Mouse (Mus musculus): Measurements from ENCODE around the gene Fbn1.

Gene Fbn1

DNA sequence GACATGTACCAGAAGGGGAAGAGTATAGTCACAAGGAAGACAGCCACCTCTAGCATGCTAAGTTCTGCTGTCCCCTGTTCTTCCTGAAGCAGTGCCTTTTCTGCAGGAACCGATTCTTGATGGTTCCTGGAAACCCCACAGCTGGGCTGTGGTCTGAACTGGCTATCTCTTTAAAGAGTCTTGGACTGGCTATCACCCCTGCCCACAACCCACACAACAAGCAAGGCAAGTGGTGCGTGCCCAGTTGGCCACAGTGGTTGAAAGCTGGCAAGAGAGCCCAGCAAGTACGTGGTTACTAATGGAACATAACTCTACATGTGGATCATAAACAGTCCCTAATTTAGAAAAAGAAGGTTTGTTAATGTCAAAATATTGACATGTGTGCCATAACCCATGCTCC is 170.6 kb downstream of the Fbn1 start:
- no peak for DNase-seq (ENCODE audit: low read depth)

DNA sequence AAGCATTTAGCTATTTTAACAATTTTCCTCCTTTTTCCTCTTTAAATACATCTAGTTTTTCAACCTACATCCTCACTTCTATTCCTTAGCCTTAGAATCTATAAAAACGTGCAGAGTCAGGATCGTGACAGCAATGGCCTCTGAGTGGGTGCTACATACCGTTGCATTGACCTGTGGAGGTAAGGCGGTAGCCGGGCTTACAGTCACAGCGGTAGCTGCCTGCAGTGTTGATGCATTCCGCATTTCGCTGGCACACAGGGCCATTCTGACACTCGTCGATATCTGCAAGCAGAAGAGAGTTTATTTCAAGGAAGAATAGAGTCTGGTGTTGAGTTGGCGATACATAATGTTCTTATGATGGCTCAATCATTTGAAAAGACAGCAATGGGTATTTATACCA is 172.6 kb downstream of the Fbn1 start:
- no peak for DNase-seq (ENCODE audit: low read depth)

GRCm38 (mm10) chr2:125334163-125334562 is 173.6 kb downstream of the Fbn1 start:
- DNase-seq (ENCODE audit: low read depth) = no peak

DNA sequence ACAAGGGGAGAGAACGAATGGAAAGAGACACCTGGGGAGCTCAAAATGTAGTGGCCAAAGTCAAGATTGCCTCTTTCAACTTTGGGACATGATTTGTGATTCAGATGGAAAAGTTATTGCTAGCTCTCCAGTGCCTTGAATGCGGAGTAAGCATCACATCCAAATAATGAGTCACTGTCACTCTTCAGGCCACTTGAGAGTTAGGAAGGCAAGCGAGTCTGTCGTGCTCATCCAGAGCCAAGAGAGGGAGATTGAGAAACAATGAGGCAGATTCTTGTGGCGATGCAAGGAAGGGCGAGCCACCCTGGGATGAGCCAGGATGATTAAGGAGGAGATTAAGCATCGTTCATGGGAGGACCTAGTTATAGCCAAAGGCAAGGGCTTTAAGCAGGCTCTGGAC is 176.2 kb downstream of the Fbn1 start:
- DNase-seq (ENCODE audit: low read depth) = no peak

DNA sequence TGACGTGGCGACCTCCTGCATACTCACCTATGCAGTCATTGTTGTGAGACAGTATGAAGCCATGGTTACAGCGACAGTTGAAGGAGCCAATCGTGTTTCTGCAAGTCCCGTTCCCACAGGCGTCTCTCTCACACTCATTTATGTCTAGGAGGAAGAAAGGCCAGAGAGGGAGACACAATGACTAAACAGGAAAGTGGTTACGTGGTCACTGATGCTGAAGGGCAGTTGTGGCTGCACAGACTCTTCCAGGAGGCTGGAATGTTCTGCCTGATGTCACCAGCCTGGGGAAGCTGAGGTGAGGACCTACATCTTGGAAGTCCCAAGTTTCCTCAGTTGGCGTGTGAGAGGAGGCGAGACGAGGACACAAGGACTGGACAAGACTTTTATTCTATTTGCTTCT is 177.3 kb downstream of the Fbn1 start:
- DNase-seq (ENCODE audit: low read depth) = no peak

DNA sequence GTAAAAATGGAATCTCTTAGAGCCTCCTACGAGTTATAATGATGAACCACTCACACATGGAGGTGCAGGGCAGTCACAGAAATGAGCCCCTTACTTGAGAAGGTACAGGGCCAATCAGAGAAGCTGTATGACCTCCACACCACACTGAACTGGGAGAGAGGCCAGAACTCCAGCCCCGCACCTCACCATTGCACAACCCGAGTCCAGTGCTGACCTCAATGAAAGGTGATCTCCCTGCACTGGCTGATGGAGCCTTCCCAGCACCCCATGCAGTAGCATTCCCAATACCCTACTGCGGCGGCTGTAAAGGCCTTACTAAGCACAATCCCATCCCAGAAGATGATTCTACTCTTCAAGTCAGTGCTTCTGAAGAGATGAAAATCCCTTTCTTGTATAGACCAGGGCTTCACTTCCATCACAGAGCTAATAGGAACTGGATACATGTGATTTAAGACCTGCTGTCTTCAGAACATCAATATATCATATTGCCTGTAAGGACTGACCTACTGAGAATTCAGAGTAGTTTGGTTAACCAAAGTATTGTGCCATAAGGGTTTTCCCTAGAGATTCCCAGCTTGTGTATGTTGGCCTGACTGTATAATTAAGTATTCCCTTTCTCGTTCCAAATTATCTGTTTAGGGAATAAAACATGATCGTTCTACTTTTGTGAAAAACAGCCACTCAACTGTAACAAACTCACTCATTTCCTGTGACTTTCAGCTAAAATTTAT is 182.5 kb downstream of the Fbn1 start:
- no peak for DNase-seq (ENCODE audit: low read depth)

GRCm38 (mm10) chr2:125324455-125324854 is 183.3 kb downstream of the Fbn1 start:
- no peak for DNase-seq (ENCODE audit: low read depth)

GRCm38 (mm10) chr2:125323347-125323746 is 184.4 kb downstream of the Fbn1 start:
- no peak for DNase-seq (ENCODE audit: low read depth)

DNA sequence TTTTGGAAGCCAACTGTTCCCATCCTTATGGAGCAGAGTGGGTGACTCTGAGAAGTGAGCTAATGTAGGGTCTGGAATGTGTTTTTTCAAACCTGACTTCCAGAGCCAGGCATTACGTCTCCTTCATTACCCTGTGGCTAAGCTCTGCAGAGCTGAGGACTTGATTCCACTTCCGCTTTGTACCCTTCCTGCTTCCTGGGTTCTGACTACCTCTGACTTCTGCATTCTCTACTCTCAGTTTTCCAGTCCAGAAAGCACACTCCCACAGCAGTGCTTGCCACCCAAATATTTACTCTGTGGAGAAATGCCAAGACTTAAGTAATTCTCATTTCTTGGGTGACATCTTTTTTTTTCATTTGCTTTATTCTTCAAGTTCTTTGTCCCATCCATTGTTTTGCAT is 185.2 kb downstream of the Fbn1 start:
- DNase-seq (ENCODE audit: low read depth) = no peak

- DNase-seq (ENCODE audit: low read depth) = no peak
Observed at GRCm38 (mm10) chr2:125321071-125321470, 186.7 kb downstream of the Fbn1 start.

DNA sequence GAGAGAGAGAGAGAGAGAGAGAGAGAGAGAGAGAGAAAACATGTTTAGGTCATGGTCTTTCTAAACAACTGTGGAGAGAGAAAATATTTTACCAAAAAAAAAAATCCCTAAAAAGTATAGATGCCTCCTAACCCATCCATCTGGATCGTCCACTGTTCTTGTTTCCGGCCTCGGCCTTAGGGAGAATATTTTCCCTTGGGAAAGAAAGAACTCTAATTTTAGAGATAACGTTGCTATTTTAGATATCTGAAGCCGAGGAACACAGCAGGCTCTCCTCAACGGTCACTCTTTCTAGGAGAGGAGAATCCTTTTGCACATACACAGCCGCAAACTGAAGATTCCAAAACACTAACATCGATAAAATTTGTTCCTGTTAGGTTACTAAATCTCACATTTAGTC is 188.1 kb downstream of the Fbn1 start:
- no peak for DNase-seq (ENCODE audit: low read depth)

GRCm38 (mm10) chr2:125318371-125319061 is 189.3 kb downstream of the Fbn1 start:
- DNase-seq (ENCODE audit: low read depth) = no peak

DNA sequence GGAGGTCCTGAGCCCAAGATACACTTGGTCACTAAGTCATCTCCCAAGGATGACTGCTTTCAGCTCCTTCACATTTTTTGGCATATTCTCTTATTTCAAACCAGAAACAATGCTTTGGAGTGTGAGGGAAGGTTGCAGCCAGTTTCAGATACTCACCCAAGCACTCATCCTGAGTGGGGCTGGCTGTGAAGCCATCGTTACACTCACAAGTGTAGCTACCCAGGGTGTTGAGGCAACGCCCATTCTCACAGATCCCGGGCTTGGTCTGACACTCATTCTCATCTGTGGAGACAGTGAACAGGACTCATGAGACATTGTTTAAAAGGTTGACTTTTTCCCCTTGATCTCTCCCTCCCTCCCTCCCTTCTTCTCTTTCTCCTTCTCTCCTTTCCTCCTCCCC is 192.6 kb downstream of the Fbn1 start:
- DNase-seq (ENCODE audit: low read depth) = no peak

GRCm38 (mm10) chr2:125314169-125314925 is 193.4 kb downstream of the Fbn1 start:
- no peak for DNase-seq (ENCODE audit: low read depth)

DNA sequence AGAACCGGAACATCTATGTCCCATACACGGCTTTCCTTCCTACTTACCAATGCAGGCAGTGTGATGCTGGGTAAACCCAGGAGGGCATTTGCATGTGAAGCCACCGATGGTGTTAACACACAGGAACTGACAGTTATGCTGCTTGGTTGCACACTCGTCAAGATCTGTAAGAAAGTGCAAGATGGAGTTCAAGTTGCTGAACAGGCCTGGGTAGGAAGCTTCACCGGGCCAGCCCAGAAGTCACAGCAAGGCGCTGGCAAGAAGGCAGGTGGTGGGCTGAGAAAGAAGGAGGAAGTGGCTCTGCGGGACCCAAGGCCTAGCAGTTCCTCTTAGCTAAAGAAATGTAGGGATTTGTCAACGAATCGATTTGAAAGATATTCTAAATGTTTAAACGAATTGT is 198.1 kb downstream of the Fbn1 start:
- DNase-seq (ENCODE audit: low read depth) = no peak

DNA sequence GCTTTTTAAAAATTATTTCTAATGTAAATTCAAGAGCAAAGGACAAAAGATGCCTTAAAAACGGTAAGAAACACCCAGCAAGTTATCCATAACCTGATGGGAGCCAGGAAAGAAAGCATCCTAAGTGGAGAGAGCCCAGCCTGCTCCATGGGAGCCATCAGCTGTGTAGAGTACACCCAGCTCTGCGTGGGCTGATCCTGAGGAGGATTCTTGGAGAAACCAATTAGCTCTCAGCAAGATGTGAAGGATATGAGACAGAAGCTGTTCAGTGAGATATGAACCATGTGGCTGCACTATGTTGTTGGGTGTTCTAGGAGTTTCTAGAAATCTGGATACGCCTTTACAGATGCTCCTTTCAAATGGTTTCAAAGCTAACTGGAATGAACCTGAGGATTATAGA is 202.1 kb downstream of the Fbn1 start:
- no peak for DNase-seq (ENCODE audit: low read depth)

GRCm38 (mm10) chr2:125304746-125305145 is 203.0 kb downstream of the Fbn1 start:
- no peak for DNase-seq (ENCODE audit: low read depth)

GRCm38 (mm10) chr2:125303764-125304384 is 203.9 kb downstream of the Fbn1 start:
- DNase-seq (ENCODE audit: low read depth) = peak; percentile 16

GRCm38 (mm10) chr2:125302625-125302924 is 205.2 kb downstream of the Fbn1 start:
- no peak for DNase-seq (ENCODE audit: low read depth)

- DNase-seq (ENCODE audit: low read depth) = no peak
Observed at GRCm38 (mm10) chr2:125301877-125302624, 205.7 kb downstream of the Fbn1 start.

- DNase-seq (ENCODE audit: low read depth) = no peak
Observed at GRCm38 (mm10) chr2:125298841-125299240, 209.0 kb downstream of the Fbn1 start.

DNA sequence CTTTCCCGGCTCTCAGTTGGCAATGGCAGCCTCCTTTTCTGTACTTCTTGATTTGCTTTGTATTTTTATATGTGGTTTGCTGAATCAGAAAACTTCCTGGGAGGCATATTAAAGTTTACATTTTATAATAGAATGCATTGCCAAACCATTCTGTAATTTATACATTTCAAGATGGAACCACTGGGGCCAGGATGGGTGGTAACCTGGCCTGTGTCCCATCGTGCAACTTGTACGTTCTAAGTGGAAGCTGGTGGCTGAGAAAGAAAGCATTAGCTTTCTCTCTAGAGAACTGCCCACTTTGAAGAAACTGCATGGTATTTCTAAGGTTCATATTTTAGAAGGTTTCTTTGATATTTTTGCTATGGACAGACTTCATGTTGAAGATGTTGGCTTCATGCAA is 212.3 kb downstream of the Fbn1 start:
- DNase-seq (ENCODE audit: low read depth) = no peak

Data from induced T-regulatory cell, adult 2 months (primary cell).